Comparison of ENCODE assay signal across 16 mouse cellular contexts in the genomic region with DNA sequence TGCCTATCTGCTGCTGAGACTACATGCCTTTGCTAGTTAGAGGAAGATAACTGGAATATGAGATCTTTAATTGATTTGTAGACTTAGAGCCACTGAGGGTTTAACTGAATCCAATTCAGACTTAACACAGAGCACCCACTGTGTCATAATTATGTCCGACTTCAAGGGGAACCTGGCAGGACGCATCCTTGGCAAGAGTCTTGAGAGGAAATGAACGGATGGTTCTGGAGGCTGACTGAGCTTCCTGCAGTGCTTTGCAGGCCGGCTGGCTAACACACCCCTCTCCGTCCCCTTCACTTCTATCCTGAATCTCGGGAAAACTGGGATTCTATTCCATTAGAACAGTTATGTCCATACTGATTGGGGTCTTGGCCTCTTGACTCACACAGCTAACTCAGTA. TPM values are rescaled to one million over a fixed set of nuclear protein-coding genes. Genes with fewer than 3 reads are reported as not detected.
DNase-seq lines count a peak whose midpoint lies in the region; ATAC-seq and TF ChIP-seq lines count a peak whose summit lies in the region.
"Had no signal": no experiment of that assay in that cellular context is flagged by ENCODE, and none has a peak within 500 bp of the region (broad histone marks: within the 10 kb centered on the region; RNA-seq: fewer than 3 reads in every experiment).

No protein-coding gene starts in this region.

- no peak for TF ChIP-seq CTCF in cerebellum, adult 2 months (IDR thresholded peaks at IDR 0.05; ENCODE audit: borderline replicate concordance, insufficient read depth, low read depth, low read length)

- no peaks in the 10 kb centered on the region for H3K27me3 ChIP-seq in cerebellum, adult 2 months (ENCODE audit: control insufficient read depth, insufficient read depth, low read length)
- no peaks in the 10 kb centered on the region for H3K27me3 ChIP-seq in hindbrain, embryonic 16.5 days (replicated peaks; ENCODE audit: control insufficient read depth, insufficient read depth, low read length)
- H3K27me3 ChIP-seq: embryonic facial prominence, embryonic 12.5 days; forebrain, embryonic 13.5 days; forebrain, embryonic 15.5 days had no signal

- WGBS in cerebellum, adult 2 months = 3% methylated on average over 6 of the region's 6 CpGs
- WGBS in hindbrain, embryonic 16.5 days = 71% methylated on average over 6 of the region's 6 CpGs

- DNase-seq in cerebellum, adult 11 months = peak; percentile 40
- DNase-seq in cerebellum, adult 8-10 months = no peak
- peak in 1 of 2 experiments; percentile 68 for DNase-seq in cerebellum, adult 2 months
- DNase-seq in cerebellum, postnatal 4 days (ENCODE audit: low spot score in 2 of 2) = no peak
- DNase-seq in brain, adult 2 months (ENCODE audit: low read depth, low spot score) = peak; percentile 57
- DNase-seq in cerebellum, adult 9-10 months = peak; percentile 70
- no peak for DNase-seq in testis, postnatal 10 days (ENCODE audit: low spot score)
- DNase-seq: adrenal gland, adult 2 months; adrenal gland, postnatal 10 days; adrenal gland, postnatal 25 days; forebrain, postnatal 0 days had no signal

- peaks cover 17% of the 10 kb centered on the region; the same call in 1 of the 2 replicates for H3K4me1 ChIP-seq in cerebellum, adult 2 months (ENCODE audit: control insufficient read depth, insufficient read depth, low read length)
- no peaks in the 10 kb centered on the region for H3K4me1 ChIP-seq in hindbrain, embryonic 16.5 days (ENCODE audit: control insufficient read depth, insufficient read depth, low read depth, low read length)
- H3K4me1 ChIP-seq: embryonic facial prominence, embryonic 10.5 days; embryonic facial prominence, embryonic 12.5 days; forebrain, embryonic 15.5 days had no signal

- no peak overlapping the region for H3K4me3 ChIP-seq in cerebellum, adult 2 months (replicated peaks; ENCODE audit: insufficient read depth, low read depth, low read length)
- H3K4me3 ChIP-seq in hindbrain, embryonic 16.5 days (ENCODE audit: low read length) = no peak overlapping the region
- H3K4me3 ChIP-seq: embryonic facial prominence, embryonic 10.5 days; embryonic facial prominence, embryonic 12.5 days; forebrain, embryonic 13.5 days; forebrain, embryonic 15.5 days had no signal

- peak overlapping the region; percentile 23; the same call in 1 of the 2 replicates for H3K27ac ChIP-seq in cerebellum, adult 2 months (ENCODE audit: insufficient read depth, low read length)
- H3K27ac ChIP-seq in hindbrain, embryonic 16.5 days (ENCODE audit: low read depth, low read length) = no peak overlapping the region
- H3K27ac ChIP-seq: embryonic facial prominence, embryonic 10.5 days; embryonic facial prominence, embryonic 12.5 days; forebrain, embryonic 13.5 days; forebrain, embryonic 15.5 days had no signal

- H3K36me3 ChIP-seq in hindbrain, embryonic 16.5 days (ENCODE audit: control insufficient read depth, insufficient read depth, low read length) = no peaks in the 10 kb centered on the region
- H3K36me3 ChIP-seq: embryonic facial prominence, embryonic 12.5 days had no signal

- no peak for TF ChIP-seq POLR2A in cerebellum, adult 2 months (IDR thresholded peaks at IDR 0.05; ENCODE audit: borderline replicate concordance, insufficient read depth, low read length)

- H3K9ac ChIP-seq in hindbrain, embryonic 16.5 days (ENCODE audit: low read depth, low read length) = no peak overlapping the region
- H3K9ac ChIP-seq: embryonic facial prominence, embryonic 12.5 days; forebrain, embryonic 13.5 days; forebrain, embryonic 15.5 days; forebrain, postnatal 0 days had no signal

- no peak overlapping the region for H3K4me2 ChIP-seq in hindbrain, embryonic 16.5 days (ENCODE audit: low read length)
- H3K4me2 ChIP-seq: embryonic facial prominence, embryonic 12.5 days; forebrain, embryonic 13.5 days; forebrain, embryonic 15.5 days had no signal

- H3K9me3 ChIP-seq in hindbrain, embryonic 16.5 days (ENCODE audit: control insufficient read depth, low read length) = no peaks in the 10 kb centered on the region
- H3K9me3 ChIP-seq: embryonic facial prominence, embryonic 10.5 days; embryonic facial prominence, embryonic 12.5 days; forebrain, embryonic 13.5 days; forebrain, embryonic 15.5 days had no signal

- no peak for ATAC-seq in hindbrain, embryonic 16.5 days
- ATAC-seq: forebrain, embryonic 13.5 days; forebrain, embryonic 15.5 days; forebrain, postnatal 0 days had no signal

RNA-seq across cellular contexts. Expression of gene Plekho1, which starts 12.7 kb away (rescaled TPM):
- 155 and 160 TPM in 2 replicates for polyA plus RNA-seq in cerebellum, adult 2 months (2012; rRNA removed)
- polyA plus RNA-seq in hindbrain, embryonic 16.5 days (2015; fragmentation: Nextera tagmentation; extraction: Ambion mirVana) = 27.7 and 41.3 TPM in 2 replicates

RNA-seq across cellular contexts. Expression of gene Vps45, which starts 49.8 kb away (rescaled TPM):
- polyA plus RNA-seq in cerebellum, adult 2 months (2012; rRNA removed) = 33.3 and 33.6 TPM in 2 replicates
- 58.7 and 60.8 TPM in 2 replicates for polyA plus RNA-seq in hindbrain, embryonic 16.5 days (2015; fragmentation: Nextera tagmentation; extraction: Ambion mirVana)

Comparison
In these comparisons a context has a peak if more than half of its experiments do, and no peak if none do; other contexts are left out.
1. DNase-seq: peak in cerebellum, adult 11 months (single experiment), brain, adult 2 months (single experiment) and cerebellum, adult 9-10 months (single experiment); none in cerebellum, adult 8-10 months (single experiment), cerebellum, postnatal 4 days (0 of 2) and testis, postnatal 10 days (single experiment).